Mouse (Mus musculus) kidney, adult 8-10 months (tissue): Measurements from ENCODE around the gene Rcn3.
"Not testable (repeated sequence)": the region's sequence is repeated elsewhere in the genome, so short reads cannot be mapped to it uniquely, and the experiment has no call there.

ENCODE experiments used
- DNase-seq, 2 experiments: peaks; one replicate each; pipeline ENCODE4 v3.0.0; 2022

Rcn3 gene

GRCm38 (mm10) chr7:45097479-45097878 lies 5.5 kb upstream of the Rcn3 start:
- peak in 1 of 2 experiments; percentile 31 for DNase-seq

- not testable (repeated sequence) for DNase-seq
Measured at GRCm38 (mm10) chr7:45095965-45096364, 3.9 kb upstream of the Rcn3 start.

- DNase-seq, result no peak
Measured at GRCm38 (mm10) chr7:45095367-45095766, 3.3 kb upstream of the Rcn3 start.

- no peak for DNase-seq
Measured at GRCm38 (mm10) chr7:45094121-45094520, 2.1 kb upstream of the Rcn3 start.

GRCm38 (mm10) chr7:45093516-45093905 lies 1.5 kb upstream of the Rcn3 start:
- no peak for DNase-seq

- DNase-seq, result no peak
Measured at GRCm38 (mm10) chr7:45092828-45093515, 951 bp upstream of the Rcn3 start.

GRCm38 (mm10) chr7:45091001-45091990 lies 725 bp downstream of the Rcn3 start:
- DNase-seq, result no peak

GRCm38 (mm10) chr7:45090251-45090977 lies 1.6 kb downstream of the Rcn3 start:
- no peak for DNase-seq

GRCm38 (mm10) chr7:45088597-45088996 lies 3.4 kb downstream of the Rcn3 start:
- no peak for DNase-seq

GRCm38 (mm10) chr7:45086084-45086483 lies 5.9 kb downstream of the Rcn3 start:
- DNase-seq, result no peak

- DNase-seq, result no peak
Measured at GRCm38 (mm10) chr7:45083300-45083890, 8.6 kb downstream of the Rcn3 start.

- no peak for DNase-seq
Measured at GRCm38 (mm10) chr7:45082401-45083299, 9.4 kb downstream of the Rcn3 start.

- no peak for DNase-seq
Measured at GRCm38 (mm10) chr7:45081016-45081415, 11.0 kb downstream of the Rcn3 start.

GRCm38 (mm10) chr7:45079856-45080255 lies 12.2 kb downstream of the Rcn3 start:
- DNase-seq, result peak; percentile 84 to 94

- DNase-seq, result peak; percentile 63 to 81
Measured at GRCm38 (mm10) chr7:45078513-45078912, 13.5 kb downstream of the Rcn3 start.

GRCm38 (mm10) chr7:45077829-45078228 lies 14.2 kb downstream of the Rcn3 start:
- no peak for DNase-seq

- DNase-seq, result no peak
Measured at GRCm38 (mm10) chr7:45077322-45077721, 14.7 kb downstream of the Rcn3 start.

- DNase-seq, result no peak
Measured at GRCm38 (mm10) chr7:45076501-45076900, 15.5 kb downstream of the Rcn3 start.

GRCm38 (mm10) chr7:45075405-45075804 lies 16.6 kb downstream of the Rcn3 start:
- no peak for DNase-seq

GRCm38 (mm10) chr7:45073949-45074348 lies 18.1 kb downstream of the Rcn3 start:
- DNase-seq, result no peak

GRCm38 (mm10) chr7:45073171-45073707 lies 18.8 kb downstream of the Rcn3 start:
- no peak for DNase-seq
